Mouse (Mus musculus) C2C12 (cell line): ENCODE data around the gene Lrmda. TPM values are rescaled to one million over a fixed set of nuclear protein-coding genes. Genes with fewer than 3 reads are reported as not detected.

Experiments used
- H3K27me3 ChIP-seq: one replicate; pipeline ENCODE4 v1.6.1; 2011; ENCODE audit not compliant: control insufficient read depth, insufficient read depth, insufficient read length
- H3K36me3 ChIP-seq: one replicate; pipeline ENCODE4 v1.6.1; 2011; ENCODE audit not compliant: control insufficient read depth, insufficient read depth
- H3K4me3 ChIP-seq: one replicate; pipeline ENCODE4 v1.5.1; 2011; ENCODE audit warnings: mild to moderate bottlenecking, control low read depth; ENCODE audit not compliant: poor library complexity, insufficient read depth, severe bottlenecking
- H3K79me2 ChIP-seq: one replicate; pipeline ENCODE4 v1.6.1; 2011; ENCODE audit not compliant: control insufficient read depth, insufficient read depth
- H3K79me3 ChIP-seq: one replicate; pipeline ENCODE4 v1.6.1; 2011; ENCODE audit warnings: low read depth, control low read depth
- H3ac ChIP-seq: one replicate; pipeline ENCODE3; 2011; ENCODE audit warnings: low read depth; ENCODE audit not compliant: control insufficient read depth, insufficient read length
- CEBPB ChIP-seq: IDR thresholded peaks from one replicate; pipeline ENCODE4 v1.6.1; 2011; ENCODE audit warnings: low read depth, mild to moderate bottlenecking, control low read depth, moderate library complexity
- CTCF ChIP-seq: IDR thresholded peaks from one replicate; pipeline ENCODE4 v1.5.1; 2011; ENCODE audit not compliant: control insufficient read depth, insufficient read depth, insufficient read length
- FOSL1 ChIP-seq: IDR thresholded peaks from one replicate; pipeline ENCODE4 v1.8.0; 2011; ENCODE audit warnings: mild to moderate bottlenecking, low read length; ENCODE audit not compliant: poor library complexity, insufficient read depth, severe bottlenecking
- MAX ChIP-seq: IDR thresholded peaks from one replicate; pipeline ENCODE4 v1.6.1; 2011; ENCODE audit warnings: mild to moderate bottlenecking, control low read depth
- MYOD1 ChIP-seq: IDR thresholded peaks from one replicate; pipeline ENCODE4 v1.6.1; 2011; ENCODE audit warnings: low read depth; ENCODE audit not compliant: control insufficient read depth, insufficient read length
- MYOG ChIP-seq: IDR thresholded peaks from one replicate; pipeline ENCODE4 v1.6.1; 2011; ENCODE audit not compliant: control insufficient read depth, insufficient read length; ENCODE audit errors: extremely low read depth
- USF1 ChIP-seq: IDR thresholded peaks from one replicate; pipeline ENCODE4 v1.6.1; 2011; ENCODE audit warnings: low read depth, mild to moderate bottlenecking, control low read depth, moderate library complexity
- polyA plus RNA-seq: library from polyadenylated mRNA; unstranded; fragments of >200 nt; fragmentation: generic; extraction: Trizol; gene quantifications from one replicate; pipeline ENCODE4 v1.2.1, GENCODE M21; 2012; ENCODE audit warnings: missing spikeins

Gene Lrmda
- polyA plus RNA-seq, 1 experiment = not detected

DNA sequence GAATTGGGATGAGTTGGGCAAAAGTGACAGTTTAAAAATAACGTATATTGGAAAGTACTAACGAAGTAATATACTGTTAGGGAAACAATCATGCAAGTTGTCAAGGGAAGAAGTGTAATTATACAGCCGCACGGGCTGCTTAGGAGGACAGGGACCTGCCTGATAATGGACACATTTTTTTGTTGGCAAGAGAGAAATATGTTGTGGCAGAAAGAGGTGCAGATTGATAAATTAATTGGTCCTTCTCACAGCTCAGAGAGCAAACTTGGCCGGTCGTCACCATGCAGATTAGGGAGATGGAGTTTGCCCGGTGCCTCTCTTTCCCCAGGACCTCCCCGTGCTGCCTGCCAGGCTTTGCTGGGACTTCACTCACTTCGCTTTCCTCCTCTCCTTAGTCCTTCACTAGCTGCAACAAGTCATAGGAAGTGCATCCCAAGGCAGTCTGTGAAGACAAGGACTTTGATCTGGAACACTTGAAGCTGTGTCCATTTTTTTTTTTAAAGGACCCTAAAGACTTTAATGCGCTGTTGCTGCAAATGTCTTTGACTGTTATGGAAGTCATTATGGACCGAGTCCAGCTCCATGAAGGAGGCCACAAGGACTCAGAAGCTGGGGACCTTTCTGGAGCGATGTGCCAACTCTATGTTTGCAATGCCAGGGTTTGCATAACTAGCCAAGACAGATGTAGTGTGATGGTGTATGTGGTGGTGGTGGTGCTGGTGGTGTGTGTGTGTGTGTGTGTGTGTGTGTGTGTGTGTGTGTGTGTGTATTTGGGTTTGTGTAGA lies 179.3 kb downstream of the Lrmda start:
- no peaks in the 10 kb centered on the region for H3K27me3 ChIP-seq
- H3K4me3 ChIP-seq = no peak overlapping the region
- H3K36me3 ChIP-seq = no peaks in the 10 kb centered on the region
- TF ChIP-seq CTCF (no peak), CEBPB (no peak), MAX (no peak), MYOD1 (no peak), USF1 (no peak)
- H3K79me2 ChIP-seq = no peaks in the 10 kb centered on the region
- H3ac ChIP-seq = no peak overlapping the region
- H3K79me3 ChIP-seq = no peaks in the 10 kb centered on the region

DNA sequence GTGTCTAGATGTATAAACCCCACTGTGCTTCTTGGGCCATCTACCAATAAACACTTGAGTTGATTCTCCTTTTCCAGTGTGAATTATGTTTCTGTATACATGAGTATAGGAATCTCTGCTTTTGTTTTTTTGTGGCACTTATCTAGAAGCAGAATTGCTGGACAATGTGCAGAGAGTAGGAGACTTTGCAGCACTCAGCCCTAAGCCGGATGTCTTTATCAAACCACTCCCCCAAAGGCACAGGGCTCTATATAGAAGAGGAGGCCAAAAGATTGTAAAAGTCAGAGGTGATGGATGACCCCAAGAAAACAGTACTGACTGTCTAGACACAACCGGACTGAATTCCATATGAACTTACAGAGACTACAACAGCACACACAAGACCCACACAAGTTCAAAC lies 182.2 kb downstream of the Lrmda start:
- Histone ChIP-seq H3K79me2 (no peaks in the 10 kb centered on the region), H3K36me3 (no peaks in the 10 kb centered on the region), H3ac (no peak overlapping the region), H3K4me3 (no peak overlapping the region), H3K79me3 (no peaks in the 10 kb centered on the region), H3K27me3 (no peaks in the 10 kb centered on the region)
- TF ChIP-seq MYOG = no peak
- TF ChIP-seq CTCF = no peak
- TF ChIP-seq MAX = no peak
- no peak for TF ChIP-seq FOSL1
- no peak for TF ChIP-seq MYOD1
- TF ChIP-seq CEBPB = no peak
- TF ChIP-seq USF1 = no peak

DNA sequence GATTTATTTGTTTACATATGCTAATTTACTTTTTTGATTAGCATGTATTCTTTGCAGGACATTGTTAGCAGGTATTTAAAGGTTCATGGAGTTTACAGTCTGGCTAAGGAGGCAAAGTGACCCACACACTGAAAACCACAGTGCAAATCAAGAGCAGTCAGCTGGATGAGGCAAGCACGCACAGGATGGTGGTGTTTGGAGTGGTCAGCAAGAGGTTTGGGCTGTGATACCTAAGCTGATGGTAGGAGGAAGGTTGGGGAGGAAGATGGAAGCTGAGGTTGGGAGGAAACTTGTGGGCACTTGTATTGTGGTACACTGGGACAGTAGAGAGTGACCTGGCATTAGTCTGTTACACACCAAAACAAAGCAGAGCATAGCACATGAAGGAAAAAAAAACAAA lies 191.1 kb downstream of the Lrmda start:
- H3ac ChIP-seq = no peak overlapping the region
- H3K79me2 ChIP-seq = no peaks in the 10 kb centered on the region
- peaks cover 21% of the 10 kb centered on the region for H3K27me3 ChIP-seq
- no peaks in the 10 kb centered on the region for H3K79me3 ChIP-seq
- H3K36me3 ChIP-seq = no peaks in the 10 kb centered on the region
- TF ChIP-seq MYOG (no peak), CEBPB (no peak), FOSL1 (no peak), CTCF (no peak), MYOD1 (no peak), USF1 (no peak), MAX (no peak)
- H3K4me3 ChIP-seq = no peak overlapping the region

DNA sequence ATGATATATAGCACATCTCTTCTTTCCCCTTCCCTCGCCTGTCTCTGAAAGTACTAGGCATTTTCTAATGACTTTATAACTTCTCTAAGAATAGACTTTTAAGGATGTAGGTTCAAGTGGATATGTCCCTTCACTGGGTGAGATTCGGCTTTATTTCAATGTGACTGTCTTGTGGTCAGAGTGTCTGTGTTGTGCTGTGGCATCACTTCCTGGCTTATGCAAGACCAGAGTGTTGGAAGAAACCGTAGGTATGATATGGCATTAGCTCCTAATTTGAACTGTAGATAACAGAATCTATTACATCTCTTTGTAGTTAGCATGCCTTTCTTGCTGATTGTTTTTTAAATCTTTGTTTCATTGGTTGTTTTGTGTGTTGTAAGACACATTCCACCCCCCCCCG lies 198.7 kb downstream of the Lrmda start:
- Histone ChIP-seq H3ac (no peak overlapping the region), H3K4me3 (no peak overlapping the region), H3K27me3 (no peaks in the 10 kb centered on the region), H3K79me3 (no peaks in the 10 kb centered on the region), H3K36me3 (no peaks in the 10 kb centered on the region), H3K79me2 (no peaks in the 10 kb centered on the region)
- TF ChIP-seq MYOG = no peak
- no peak for TF ChIP-seq CEBPB
- no peak for TF ChIP-seq CTCF
- no peak for TF ChIP-seq FOSL1
- no peak for TF ChIP-seq USF1
- no peak for TF ChIP-seq MYOD1
- no peak for TF ChIP-seq MAX

DNA sequence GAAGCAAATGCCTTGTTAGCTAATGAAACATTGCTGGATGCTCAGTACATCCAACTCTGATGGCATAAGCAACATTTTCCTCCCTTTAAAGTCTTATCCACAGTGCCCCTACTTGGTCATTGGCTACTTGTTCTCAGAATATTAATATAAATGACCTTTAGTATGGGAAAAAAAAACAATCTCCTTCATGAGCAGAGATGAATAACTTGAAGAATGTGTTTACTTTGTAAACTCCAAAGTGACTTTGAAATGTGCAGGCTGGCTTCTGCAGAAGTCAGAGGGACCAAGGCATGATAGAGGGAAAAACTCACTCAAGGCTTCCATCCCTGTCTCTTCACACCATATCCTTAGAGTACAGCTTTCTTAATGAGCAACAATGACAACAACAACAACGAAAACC lies 202.5 kb downstream of the Lrmda start:
- Histone ChIP-seq H3K79me2 (no peaks in the 10 kb centered on the region), H3K4me3 (no peak overlapping the region), H3K36me3 (no peaks in the 10 kb centered on the region), H3ac (no peak overlapping the region), H3K79me3 (no peaks in the 10 kb centered on the region), H3K27me3 (no peaks in the 10 kb centered on the region)
- no peak for TF ChIP-seq MYOD1
- no peak for TF ChIP-seq CEBPB
- TF ChIP-seq CTCF = no peak
- no peak for TF ChIP-seq USF1
- no peak for TF ChIP-seq FOSL1
- TF ChIP-seq MYOG = no peak
- no peak for TF ChIP-seq MAX

DNA sequence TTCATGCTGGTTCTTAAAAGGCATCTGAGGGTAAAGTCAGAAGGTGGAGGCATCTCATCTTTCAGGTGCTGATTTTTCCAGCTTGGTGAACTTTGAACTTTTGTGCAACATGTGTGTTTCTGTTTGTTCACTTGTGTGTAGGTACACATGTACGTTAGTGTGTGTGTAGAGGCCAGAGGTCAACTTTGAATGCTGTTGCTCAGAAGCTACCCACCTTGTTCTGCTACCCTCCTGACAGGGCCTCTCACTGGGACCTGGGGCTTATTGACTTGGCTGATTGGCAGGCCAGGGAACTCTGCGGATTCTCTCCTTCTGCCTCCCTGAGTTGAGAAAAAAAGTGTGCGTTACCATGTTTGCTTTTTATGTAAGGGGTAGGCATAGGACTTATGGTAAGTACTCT lies 203.1 kb downstream of the Lrmda start:
- Histone ChIP-seq H3ac (no peak overlapping the region), H3K36me3 (no peaks in the 10 kb centered on the region), H3K4me3 (no peak overlapping the region), H3K79me2 (no peaks in the 10 kb centered on the region), H3K79me3 (no peaks in the 10 kb centered on the region), H3K27me3 (no peaks in the 10 kb centered on the region)
- no peak for TF ChIP-seq MYOG
- no peak for TF ChIP-seq FOSL1
- no peak for TF ChIP-seq MAX
- TF ChIP-seq CTCF = no peak
- no peak for TF ChIP-seq MYOD1
- TF ChIP-seq CEBPB = no peak
- no peak for TF ChIP-seq USF1
